Mouse (Mus musculus) heart, postnatal 0 days (tissue): ENCODE measurements at regions not wholly inside any gene's neighbourhood (a gene's known extent, or its start where the extent isn't known, plus 50 kb on each side); places are given as distances from the start of the nearest gene placed in this dataset.
A peak's percentile ranks its signal among the peaks of the same experiment; 100 is the strongest.

Experiments used
- ATAC-seq: fragments of 200-750 bp; cut with Nextera tagmentation; 2 replicates; pipeline ENCODE4 v1.8.0; 2017; ENCODE audit warnings: low read depth, moderate number of reproducible peaks, moderate library complexity; ENCODE audit not compliant: insufficient read depth
- DNase-seq: peaks from one replicate; pipeline ENCODE4 v3.0.0-alpha.2; 2016; ENCODE audit warnings: low spot score
- H3K27ac ChIP-seq: fragments of 300-500 bp; sonication (generic); 2 replicates; pipeline ENCODE4 v1.5.1; 2014; ENCODE audit warnings: low read depth, mild to moderate bottlenecking
- H3K27me3 ChIP-seq: fragments of 300-500 bp; sonication (generic); 2 replicates; pipeline ENCODE4 v1.6.1; 2014; ENCODE audit warnings: low read length, mixed read lengths; ENCODE audit not compliant: control insufficient read depth, insufficient read depth
- H3K36me3 ChIP-seq: fragments of 300-500 bp; sonication (generic); replicated peaks from 2 replicates; pipeline ENCODE4 v1.6.1; 2014; ENCODE audit warnings: low read length, mixed read lengths; ENCODE audit not compliant: control insufficient read depth, insufficient read depth
- H3K4me1 ChIP-seq: fragments of 300-500 bp; sonication (generic); 2 replicates; pipeline ENCODE4 v1.6.1; 2014; ENCODE audit warnings: antibody characterized with exemption; ENCODE audit not compliant: control insufficient read depth, insufficient read depth
- H3K4me2 ChIP-seq: fragments of 300-500 bp; sonication (generic); 2 replicates; pipeline ENCODE4 v1.6.1; 2014; ENCODE audit warnings: low read depth, mild to moderate bottlenecking, low read length, moderate library complexity
- H3K4me3 ChIP-seq: fragments of 300-500 bp; sonication (generic); 2 replicates; pipeline ENCODE4 v1.5.1; 2014; ENCODE audit warnings: low read depth, low read length
- H3K9ac ChIP-seq: fragments of 300-500 bp; sonication (generic); replicated peaks from 2 replicates; pipeline ENCODE4 v1.6.1; 2014; ENCODE audit warnings: low read depth, low read length, mixed read lengths
- H3K9me3 ChIP-seq: fragments of 300-500 bp; sonication (generic); replicated peaks from 2 replicates; pipeline ENCODE4 v1.6.1; 2016; ENCODE audit warnings: low read length; ENCODE audit not compliant: control insufficient read depth
- CTCF ChIP-seq: IDR thresholded peaks from 2 replicates; pipeline ENCODE4 v1.5.1; 2016; ENCODE audit warnings: antibody characterized with exemption, control low read depth, low read depth
- EP300 ChIP-seq: IDR thresholded peaks from 2 replicates; pipeline ENCODE4 v1.6.1; 2016; ENCODE audit warnings: antibody characterized with exemption, low read depth
- WGBS: fragments of 180-500 bp; shearing (Covaris S2); extraction: QIAGEN DNeasy Blood & Tissue Kit; methylation state at CpG from one replicate; pipeline ENCODE4 v1.1.7; 2014; 5-methylcytosine and 5-hydroxymethylcytosine counted together

DNA sequence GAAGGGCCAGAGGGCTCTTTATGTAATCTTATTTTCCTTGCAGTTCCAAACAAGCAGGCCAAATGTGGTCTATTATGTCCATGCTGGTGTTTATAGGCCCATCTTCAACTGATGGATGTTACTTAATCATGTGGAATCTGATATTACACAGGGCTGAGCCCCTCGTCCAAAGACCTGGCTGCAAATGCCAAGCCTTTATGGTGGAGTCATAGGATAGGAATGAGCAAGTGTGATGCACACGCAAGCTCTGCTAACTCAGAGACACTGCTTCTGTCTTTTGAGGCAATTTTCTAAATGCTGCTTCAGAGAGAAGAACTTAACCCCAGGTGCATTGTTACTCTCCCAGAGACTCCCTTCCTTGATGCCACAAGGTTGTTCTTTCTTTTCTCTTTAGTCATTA, 212.1 kb upstream of the Jade1 start:
- no peaks in the 10 kb centered on the region for H3K36me3 ChIP-seq
- H3K9ac ChIP-seq: no peak overlapping the region
- H3K27ac ChIP-seq: no peak overlapping the region
- no peak overlapping the region for H3K4me3 ChIP-seq
- no peak for ATAC-seq
- TF ChIP-seq EP300: no peak
- TF ChIP-seq CTCF: no peak
- DNase-seq: no peak
- H3K9me3 ChIP-seq: no peaks in the 10 kb centered on the region
- H3K27me3 ChIP-seq: no peaks in the 10 kb centered on the region
- H3K4me1 ChIP-seq: no peaks in the 10 kb centered on the region
- H3K4me2 ChIP-seq: no peak overlapping the region
- whole genome bisulfite sequencing: 84% methylated on average over 2 of the region's 2 CpGs

DNA sequence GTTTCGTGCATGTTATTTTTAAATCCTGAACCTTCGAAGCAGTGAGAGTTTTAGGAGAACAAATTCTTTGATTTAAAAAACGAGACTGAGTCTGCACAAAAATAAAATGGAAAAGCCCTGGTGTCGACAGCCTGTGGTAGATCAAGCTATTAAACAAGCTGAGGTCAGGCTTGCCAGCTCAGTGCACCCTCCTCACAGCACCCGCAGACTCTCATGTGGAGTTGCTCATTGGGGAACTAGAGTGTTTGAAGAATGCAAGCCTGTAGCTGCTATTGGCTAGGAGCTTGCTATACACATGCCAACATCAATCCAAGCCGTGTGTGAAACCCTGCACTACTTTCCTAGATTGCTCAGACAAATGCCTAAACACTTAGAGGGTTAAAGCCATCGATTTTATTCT, 223.1 kb upstream of the Jade1 start:
- no peak for DNase-seq
- Histone ChIP-seq H3K9ac (no peak overlapping the region), H3K9me3 (no peaks in the 10 kb centered on the region), H3K27ac (no peak overlapping the region), H3K27me3 (no peaks in the 10 kb centered on the region), H3K4me1 (peaks cover 6% of the 10 kb centered on the region; the same call in 1 of the 2 replicates), H3K4me2 (no peak overlapping the region), H3K4me3 (no peak overlapping the region), H3K36me3 (no peaks in the 10 kb centered on the region)
- peak; percentile 71; the same call in 1 of the 2 replicates for ATAC-seq
- TF ChIP-seq CTCF (no peak), EP300 (no peak)
- WGBS: 29% methylated on average over 7 of the region's 7 CpGs

- no peak overlapping the region for H3K4me2 ChIP-seq
- no peak overlapping the region for H3K9ac ChIP-seq
- H3K27ac ChIP-seq: no peak overlapping the region
- no peaks in the 10 kb centered on the region for H3K27me3 ChIP-seq
- no peaks in the 10 kb centered on the region for H3K36me3 ChIP-seq
- TF ChIP-seq EP300: no peak
- TF ChIP-seq CTCF: no peak
- whole genome bisulfite sequencing: 79% methylated on average over 5 of the region's 5 CpGs
- H3K4me1 ChIP-seq: peaks cover 6% of the 10 kb centered on the region; the same call in 1 of the 2 replicates
- no peak overlapping the region for H3K4me3 ChIP-seq
- no peak for DNase-seq
- no peak for ATAC-seq
- H3K9me3 ChIP-seq: no peaks in the 10 kb centered on the region
Observed at GRCm38 (mm10) chr3:41330356-41330755, 225.2 kb upstream of the Jade1 start.

DNA sequence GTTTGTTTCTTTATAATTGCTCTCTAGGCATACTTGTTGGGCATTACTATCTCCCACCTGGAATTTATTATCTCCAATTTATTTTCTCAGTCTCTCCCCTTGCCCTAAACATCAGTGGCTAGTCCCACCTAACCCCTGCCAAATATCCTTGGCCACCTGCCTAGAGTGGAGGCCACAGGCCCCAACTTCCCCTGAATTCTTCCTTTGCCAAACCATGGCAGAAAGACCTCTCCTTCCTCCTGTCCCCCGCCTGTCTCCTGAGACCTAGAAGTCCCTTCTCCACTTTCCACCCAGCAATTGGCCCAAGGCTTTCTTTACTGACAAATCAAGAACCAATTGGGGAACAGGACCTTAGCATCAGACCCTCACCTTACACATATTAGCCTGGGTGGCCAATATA, 226.7 kb upstream of the Jade1 start:
- Histone ChIP-seq H3K4me2 (no peak overlapping the region), H3K27ac (no peak overlapping the region), H3K4me1 (peaks cover 6% of the 10 kb centered on the region; the same call in 1 of the 2 replicates), H3K4me3 (no peak overlapping the region), H3K9me3 (no peaks in the 10 kb centered on the region), H3K27me3 (no peaks in the 10 kb centered on the region), H3K9ac (no peak overlapping the region), H3K36me3 (no peaks in the 10 kb centered on the region)
- TF ChIP-seq CTCF (no peak), EP300 (no peak)
- DNase-seq (no peak), ATAC-seq (no peak)
- 70% methylated on average over 1 of the region's 1 CpGs for WGBS

GRCm38 (mm10) chr3:41326211-41327104, 229.1 kb upstream of the Jade1 start:
- Histone ChIP-seq H3K27ac (no peak overlapping the region), H3K36me3 (no peaks in the 10 kb centered on the region), H3K9me3 (no peaks in the 10 kb centered on the region), H3K4me3 (no peak overlapping the region), H3K9ac (no peak overlapping the region), H3K27me3 (no peaks in the 10 kb centered on the region), H3K4me1 (peaks cover 12% of the 10 kb centered on the region), H3K4me2 (no peak overlapping the region)
- WGBS: 60% methylated on average over 12 of the region's 12 CpGs
- no peak for TF ChIP-seq CTCF
- TF ChIP-seq EP300: no peak
- DNase-seq (no peak), ATAC-seq (no peak)

DNA sequence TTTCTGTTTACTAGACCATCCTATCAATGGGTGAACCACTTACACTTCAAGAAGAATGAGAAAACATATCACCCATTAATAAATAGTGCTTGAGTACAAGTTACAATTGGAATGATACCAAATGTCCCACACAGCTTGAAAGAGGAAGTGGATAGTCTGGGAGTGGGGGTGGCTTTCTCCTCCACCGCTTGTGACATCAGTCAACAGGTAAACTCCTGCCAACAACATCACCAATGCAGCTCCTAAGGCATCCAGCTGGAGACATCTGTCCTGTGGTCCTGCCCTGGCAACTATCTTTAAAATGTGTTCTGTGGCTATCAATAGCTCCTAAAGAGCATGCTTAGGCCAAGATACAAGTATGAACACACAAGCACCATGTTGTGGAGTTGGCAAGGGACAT, 233.7 kb upstream of the Jade1 start:
- ATAC-seq (peak; percentile 47), DNase-seq (no peak)
- Histone ChIP-seq H3K36me3 (no peaks in the 10 kb centered on the region), H3K4me3 (no peak overlapping the region), H3K27ac (no peak overlapping the region), H3K9me3 (no peaks in the 10 kb centered on the region), H3K27me3 (no peaks in the 10 kb centered on the region), H3K9ac (no peak overlapping the region), H3K4me1 (peaks cover 10% of the 10 kb centered on the region), H3K4me2 (no peak overlapping the region)
- WGBS: 25% methylated on average over 1 of the region's 1 CpGs
- TF ChIP-seq EP300 (no peak), CTCF (no peak)
